ENCODE assay signal across 9 mouse cellular contexts in the genomic region with DNA sequence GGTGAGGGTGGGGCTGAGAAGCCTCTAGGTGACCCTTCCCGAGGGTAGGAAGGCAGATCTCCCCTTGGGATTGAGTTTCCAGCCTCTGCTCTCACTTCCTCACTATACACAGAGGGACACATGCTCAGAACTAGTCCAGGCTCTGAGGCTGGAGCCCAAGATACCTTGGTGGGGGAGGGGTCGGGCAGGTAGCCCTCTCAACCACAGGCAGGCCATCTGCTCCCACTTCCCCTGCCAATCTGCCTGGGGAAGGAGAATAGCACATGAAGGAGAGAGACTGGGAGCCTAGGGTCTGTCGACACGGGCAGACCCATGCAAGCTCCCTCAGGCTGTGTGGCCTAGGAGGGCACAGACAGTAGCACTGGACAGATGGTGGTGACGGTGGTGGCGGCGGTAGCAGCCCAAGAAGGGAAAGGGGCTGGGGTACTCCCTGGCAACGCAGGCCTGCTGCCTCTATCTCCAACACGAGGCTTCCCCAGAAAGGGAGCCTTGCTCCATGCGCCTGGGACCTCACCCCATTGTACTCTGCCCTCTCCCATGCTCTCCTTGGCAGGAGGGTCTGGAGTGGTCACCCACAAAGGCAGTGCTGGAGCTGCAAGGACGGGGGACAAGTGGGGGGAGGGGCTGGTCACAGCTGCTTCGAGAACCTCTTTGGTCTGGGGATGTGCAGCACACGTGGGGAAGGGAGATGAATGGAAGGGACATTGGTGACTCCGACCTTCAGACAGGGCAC. TPM values are rescaled to one million over a fixed set of nuclear protein-coding genes. Genes with fewer than 3 reads are reported as not detected.
DNase-seq lines count a peak whose midpoint lies in the region; ATAC-seq and TF ChIP-seq lines count a peak whose summit lies in the region.
"Had no signal": no experiment of that assay in that cellular context is flagged by ENCODE, and none has a peak within 500 bp of the region (broad histone marks: within the 10 kb centered on the region; RNA-seq: fewer than 3 reads in every experiment).

No protein-coding gene starts in this region.

- DNase-seq in heart, postnatal 0 days (ENCODE audit: low spot score): no peak
- DNase-seq in heart, postnatal 25 days (ENCODE audit: low spot score): no peak
- DNase-seq in cerebellum, adult 11 months: peak; percentile 85
- DNase-seq in midbrain, embryonic 10.5 days (ENCODE audit: low spot score): peak; percentile 55
- DNase-seq in right cerebral cortex, postnatal 10 days (ENCODE audit: low spot score in 2 of 2): no peak
- no peak for DNase-seq in adrenal gland, postnatal 10 days
- no peak for DNase-seq in thymus, postnatal 0 days (ENCODE audit: low spot score)

- no peak overlapping the region for H3K9ac ChIP-seq in heart, postnatal 0 days (replicated peaks; ENCODE audit: low read depth, low read length)
- H3K9ac ChIP-seq in forebrain, embryonic 15.5 days (replicated peaks): no peak overlapping the region

- H3K36me3 ChIP-seq in heart, postnatal 0 days (replicated peaks; ENCODE audit: control insufficient read depth, insufficient read depth, low read length): no peaks in the 10 kb centered on the region
- H3K36me3 ChIP-seq in forebrain, embryonic 15.5 days: no peaks in the 10 kb centered on the region
- H3K36me3 ChIP-seq in midbrain, embryonic 10.5 days: no peaks in the 10 kb centered on the region

- H3K4me2 ChIP-seq in heart, postnatal 0 days (ENCODE audit: low read depth, low read length): peak overlapping the region; percentile 58
- peak overlapping the region; percentile 42 for H3K4me2 ChIP-seq in forebrain, embryonic 15.5 days (replicated peaks)

- no peak for TF ChIP-seq CTCF in heart, postnatal 0 days (IDR thresholded peaks at IDR 0.05; ENCODE audit: low read depth)

- intact Hi-C loops in heart, postnatal 25 days (cut with DNase I): no loop called here

- peaks cover 14% of the 10 kb centered on the region for H3K4me1 ChIP-seq in heart, postnatal 0 days (ENCODE audit: control insufficient read depth, insufficient read depth)
- peaks cover 20% of the 10 kb centered on the region for H3K4me1 ChIP-seq in forebrain, embryonic 15.5 days
- H3K4me1 ChIP-seq in midbrain, embryonic 10.5 days: peaks cover 59% of the 10 kb centered on the region

- TF ChIP-seq EP300 in heart, postnatal 0 days (IDR thresholded peaks at IDR 0.05; ENCODE audit: low read depth): no peak

- H3K9me3 ChIP-seq in heart, postnatal 0 days (replicated peaks; ENCODE audit: control insufficient read depth, low read length): no peaks in the 10 kb centered on the region
- H3K9me3 ChIP-seq in forebrain, embryonic 15.5 days: no peaks in the 10 kb centered on the region
- H3K9me3 ChIP-seq in midbrain, embryonic 10.5 days (replicated peaks): no peaks in the 10 kb centered on the region
- H3K9me3 ChIP-seq: G1E had no signal

- ATAC-seq in heart, postnatal 0 days (ENCODE audit: insufficient read depth, low read depth): 0 out of 2 replicates have a peak, but pooled peaks have one; percentile 7
- ATAC-seq in forebrain, embryonic 15.5 days (replicated peaks): peak; percentile 13; the same call in 1 of the 2 replicates

- no peak overlapping the region for H3K27ac ChIP-seq in heart, postnatal 0 days (ENCODE audit: low read depth)
- no peak overlapping the region for H3K27ac ChIP-seq in forebrain, embryonic 15.5 days (replicated peaks)
- peak overlapping the region; percentile 69 for H3K27ac ChIP-seq in midbrain, embryonic 10.5 days (replicated peaks)

- peak overlapping the region; percentile 34 for H3K4me3 ChIP-seq in heart, postnatal 0 days (ENCODE audit: low read depth, low read length)
- H3K4me3 ChIP-seq in forebrain, embryonic 15.5 days: peak overlapping the region; percentile 23; the same call in 1 of the 2 replicates
- H3K4me3 ChIP-seq in midbrain, embryonic 10.5 days: peak overlapping the region; percentile 55

- 23% methylated on average over 14 of the region's 14 CpGs for WGBS in heart, postnatal 0 days
- WGBS in forebrain, embryonic 15.5 days: 14% methylated on average over 12 of the region's 14 CpGs
- WGBS in midbrain, embryonic 10.5 days: 12% methylated on average over 14 of the region's 14 CpGs

- H3K27me3 ChIP-seq in heart, postnatal 0 days (ENCODE audit: control insufficient read depth, insufficient read depth, low read length): peaks cover 41% of the 10 kb centered on the region
- H3K27me3 ChIP-seq in forebrain, embryonic 15.5 days: peaks cover 36% of the 10 kb centered on the region
- peaks cover 84% of the 10 kb centered on the region for H3K27me3 ChIP-seq in midbrain, embryonic 10.5 days (ENCODE audit: low read depth, poor library complexity, severe bottlenecking)

RNA-seq across cellular contexts. Expression of gene Ubox5, which starts 4.3 kb away (rescaled TPM):
- total RNA-seq in heart, postnatal 0 days (2014; rRNA removed; ENCODE audit: low replicate concordance): 1.0 and 2.1 TPM in 2 replicates
- polyA plus RNA-seq in heart, postnatal 0 days (2015; fragmentation: Nextera tagmentation; extraction: Ambion mirVana): 4.4 and 4.5 TPM in 2 replicates
- total RNA-seq in heart, postnatal 25 days (2021): 1 to 10 TPM; 4.0 to 4.2 TPM
- polyA plus RNA-seq in forebrain, embryonic 15.5 days (2015; fragmentation: Nextera tagmentation; extraction: Ambion mirVana): 12.7 and 12.9 TPM in 2 replicates
- polyA plus RNA-seq in midbrain, embryonic 10.5 days (2016; fragmentation: Nextera tagmentation; extraction: Ambion mirVana): 20.3 and 21.5 TPM in 2 replicates
- 1 to 10 TPM; 5.5 to 5.6 TPM for total RNA-seq in adrenal gland, postnatal 10 days (2021)
- 8.6 and 9.3 TPM in 2 replicates for polyA plus RNA-seq in thymus, postnatal 0 days (2015; fragmentation: Nextera tagmentation; extraction: Ambion mirVana)

RNA-seq across cellular contexts. Expression of gene Fastkd5, which starts 4.3 kb away (rescaled TPM):
- total RNA-seq in heart, postnatal 0 days (2014; rRNA removed; ENCODE audit: low replicate concordance): 8.2 and 9.8 TPM in 2 replicates
- 9.8 TPM in 2 replicates for polyA plus RNA-seq in heart, postnatal 0 days (2015; fragmentation: Nextera tagmentation; extraction: Ambion mirVana)
- total RNA-seq in heart, postnatal 25 days (2021): 1 to 10 TPM; 7.7 to 8.5 TPM
- 14.1 and 15.4 TPM in 2 replicates for polyA plus RNA-seq in forebrain, embryonic 15.5 days (2015; fragmentation: Nextera tagmentation; extraction: Ambion mirVana)
- polyA plus RNA-seq in midbrain, embryonic 10.5 days (2016; fragmentation: Nextera tagmentation; extraction: Ambion mirVana): 21.7 and 22.4 TPM in 2 replicates
- total RNA-seq in adrenal gland, postnatal 10 days (2021): 10 to 100 TPM; 12.0 to 12.6 TPM
- 13.6 and 16.7 TPM in 2 replicates for polyA plus RNA-seq in thymus, postnatal 0 days (2015; fragmentation: Nextera tagmentation; extraction: Ambion mirVana)

RNA-seq across cellular contexts. Expression of gene Lzts3, which starts 8.4 kb away (rescaled TPM):
- 5.3 TPM in 2 replicates for total RNA-seq in heart, postnatal 0 days (2014; rRNA removed; ENCODE audit: low replicate concordance)
- polyA plus RNA-seq in heart, postnatal 0 days (2015; fragmentation: Nextera tagmentation; extraction: Ambion mirVana): 0.77 and 0.81 TPM in 2 replicates
- total RNA-seq in heart, postnatal 25 days (2021): 1 to 10 TPM; 4.0 to 4.2 TPM
- 9.2 and 10.0 TPM in 2 replicates for polyA plus RNA-seq in forebrain, embryonic 15.5 days (2015; fragmentation: Nextera tagmentation; extraction: Ambion mirVana)
- 4.0 and 5.1 TPM in 2 replicates for polyA plus RNA-seq in midbrain, embryonic 10.5 days (2016; fragmentation: Nextera tagmentation; extraction: Ambion mirVana)
- 1 to 10 TPM; 9.4 to 9.5 TPM for total RNA-seq in adrenal gland, postnatal 10 days (2021)
- 0.55 and 0.58 TPM in 2 replicates for polyA plus RNA-seq in thymus, postnatal 0 days (2015; fragmentation: Nextera tagmentation; extraction: Ambion mirVana)

RNA-seq across cellular contexts. Expression of gene Ddrgk1, which starts 30.3 kb away (rescaled TPM):
- 16.0 and 29.4 TPM in 2 replicates for total RNA-seq in heart, postnatal 0 days (2014; rRNA removed; ENCODE audit: low replicate concordance)
- polyA plus RNA-seq in heart, postnatal 0 days (2015; fragmentation: Nextera tagmentation; extraction: Ambion mirVana): 61.9 and 63.7 TPM in 2 replicates
- total RNA-seq in heart, postnatal 25 days (2021): 10 to 100 TPM; 62.1 to 63.9 TPM
- polyA plus RNA-seq in forebrain, embryonic 15.5 days (2015; fragmentation: Nextera tagmentation; extraction: Ambion mirVana): 57.4 and 63.4 TPM in 2 replicates
- 40.6 and 45.6 TPM in 2 replicates for polyA plus RNA-seq in midbrain, embryonic 10.5 days (2016; fragmentation: Nextera tagmentation; extraction: Ambion mirVana)
- total RNA-seq in adrenal gland, postnatal 10 days (2021): 100 to 1,000 TPM; 145 to 155 TPM
- 59.0 and 61.4 TPM in 2 replicates for polyA plus RNA-seq in thymus, postnatal 0 days (2015; fragmentation: Nextera tagmentation; extraction: Ambion mirVana)

RNA-seq across cellular contexts. Expression of gene Itpa, which starts 33.2 kb away (rescaled TPM):
- 72.8 and 100 TPM in 2 replicates for total RNA-seq in heart, postnatal 0 days (2014; rRNA removed; ENCODE audit: low replicate concordance)
- 67.3 TPM in 2 replicates for polyA plus RNA-seq in heart, postnatal 0 days (2015; fragmentation: Nextera tagmentation; extraction: Ambion mirVana)
- 10 to 100 TPM; 18.2 to 24.1 TPM for total RNA-seq in heart, postnatal 25 days (2021)
- polyA plus RNA-seq in forebrain, embryonic 15.5 days (2015; fragmentation: Nextera tagmentation; extraction: Ambion mirVana): 133 and 134 TPM in 2 replicates
- 153 and 161 TPM in 2 replicates for polyA plus RNA-seq in midbrain, embryonic 10.5 days (2016; fragmentation: Nextera tagmentation; extraction: Ambion mirVana)
- total RNA-seq in adrenal gland, postnatal 10 days (2021): 10 to 100 TPM; 26.6 to 33.3 TPM
- polyA plus RNA-seq in thymus, postnatal 0 days (2015; fragmentation: Nextera tagmentation; extraction: Ambion mirVana): 107 and 112 TPM in 2 replicates

Comparison
In these comparisons a context has a peak if more than half of its experiments do, and no peak if none do; other contexts are left out.
1. DNase-seq: peak in cerebellum, adult 11 months (single experiment) and midbrain, embryonic 10.5 days (single experiment); none in heart, postnatal 0 days (single experiment), heart, postnatal 25 days (single experiment), right cerebral cortex, postnatal 10 days (0 of 2), adrenal gland, postnatal 10 days (single experiment) and thymus, postnatal 0 days (single experiment).
2. Peak in every context shown above with its lines, with median percentiles within 50 percentile points of each other: H3K4me3 ChIP-seq.